Mouse (Mus musculus): ENCODE measurements around the gene Lrp1. TPM values are rescaled to one million over a fixed set of nuclear protein-coding genes. Genes with fewer than 3 reads are reported as not detected.

Gene Lrp1
- polyA plus RNA-seq, 1 experiment from 2014 or later = 54.9 TPM

DNA sequence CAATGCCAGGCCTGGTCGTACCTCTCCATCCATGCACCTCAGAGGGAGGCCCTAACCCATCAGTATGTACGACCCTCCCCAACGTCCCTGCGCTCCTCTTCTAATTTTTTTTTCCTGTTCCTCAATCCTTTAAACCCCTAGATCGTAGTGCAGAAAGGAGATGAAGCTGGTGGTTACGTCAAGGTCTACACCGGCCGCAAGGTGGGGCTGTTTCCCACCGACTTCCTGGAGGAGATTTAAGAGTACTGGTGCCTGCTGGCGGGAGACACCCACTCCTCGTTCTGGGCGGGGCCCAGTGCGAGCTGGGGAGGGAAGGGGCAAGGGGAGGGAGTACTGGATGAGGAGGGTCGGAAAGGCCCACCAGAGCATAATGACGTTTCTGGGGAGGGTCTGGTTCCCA, 112.7 kb downstream of the Lrp1 start:
- H3K36me3 ChIP-seq = no peaks in the 10 kb centered on the region
- H3K9me3 ChIP-seq (replicated peaks) = no peaks in the 10 kb centered on the region
- H3K27me3 ChIP-seq (ENCODE audit: low read depth, poor library complexity, severe bottlenecking) = peaks cover 78% of the 10 kb centered on the region
- DNase-seq (ENCODE audit: low spot score) = peak; percentile 79
- H3K27ac ChIP-seq (replicated peaks) = 0 out of 2 replicates have a peak overlapping the region, but pooled peaks have one; percentile 29
- H3K4me1 ChIP-seq = peaks cover 56% of the 10 kb centered on the region
- WGBS = 3% methylated on average over 15 of the region's 15 CpGs
- H3K4me3 ChIP-seq = peak overlapping the region; percentile 61

DNA sequence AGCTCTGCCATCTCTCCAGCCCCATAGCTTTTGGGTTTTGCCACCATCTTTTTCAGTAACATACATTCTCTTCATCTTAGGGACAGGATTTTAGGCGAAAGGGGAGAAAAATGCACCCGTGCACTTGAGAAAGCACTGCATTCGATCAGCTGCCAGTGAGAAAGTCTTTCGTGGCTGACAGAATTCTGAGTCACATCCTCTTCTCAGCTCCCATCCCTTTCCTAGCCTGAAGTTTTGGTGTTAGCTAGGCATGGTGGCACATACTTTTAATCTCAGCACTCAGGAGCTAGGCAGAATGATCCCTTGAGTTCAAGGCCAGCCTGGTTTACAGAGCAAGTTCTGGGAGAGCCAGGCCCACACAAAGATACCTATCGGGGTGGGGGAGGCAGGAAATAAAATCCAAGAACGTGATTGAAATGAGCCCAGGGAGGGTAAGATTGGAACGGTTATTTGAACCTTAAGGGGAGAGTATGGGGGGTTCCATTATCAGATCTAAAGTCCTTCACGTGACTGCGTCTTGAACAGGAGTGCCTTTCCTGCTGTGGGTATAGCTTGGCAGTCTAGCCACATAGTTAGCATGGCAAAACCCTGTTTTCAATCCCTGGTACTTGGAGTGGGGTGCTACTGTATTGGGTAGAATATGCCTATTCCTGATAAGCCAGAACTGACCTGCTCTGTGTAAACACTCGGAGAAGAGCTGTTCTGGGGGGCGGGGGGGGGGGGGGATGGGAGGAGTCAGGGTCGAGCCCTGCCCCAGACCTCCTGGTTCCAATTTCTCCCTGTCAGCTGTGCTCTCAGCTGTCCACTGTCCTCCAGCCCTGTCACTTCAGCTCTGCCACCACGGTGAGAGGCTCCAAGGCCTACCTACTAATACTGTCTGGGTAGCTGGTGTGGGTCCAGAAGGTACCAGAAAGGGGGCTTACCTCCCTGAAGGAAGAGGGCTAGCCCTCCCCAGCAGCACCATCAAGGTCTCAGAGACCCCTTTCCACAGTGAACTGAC, 119.8 kb downstream of the Lrp1 start, which contains the start of gene Stac3:
Gene Stac3, plus strand, starts transcription at position 793 of the 1,000 bp plus-strand sequence.
- Histone ChIP-seq H3K4me1 (no peaks in the 10 kb centered on the region), H3K27me3 (ENCODE audit: low read depth, poor library complexity, severe bottlenecking) (peaks cover 8% of the 10 kb centered on the region; the same call in 1 of the 2 replicates), H3K4me3 (no peak within 1 kb of the TSS), H3K27ac (replicated peaks) (no peak within 1 kb of the TSS), H3K9me3 (replicated peaks) (no peaks in the 10 kb centered on the region), H3K36me3 (peaks cover 44% of the 10 kb centered on the region)
- DNase-seq (ENCODE audit: low spot score) = no peak
- WGBS = 83% methylated on average over 13 of the region's 13 CpGs

DNA sequence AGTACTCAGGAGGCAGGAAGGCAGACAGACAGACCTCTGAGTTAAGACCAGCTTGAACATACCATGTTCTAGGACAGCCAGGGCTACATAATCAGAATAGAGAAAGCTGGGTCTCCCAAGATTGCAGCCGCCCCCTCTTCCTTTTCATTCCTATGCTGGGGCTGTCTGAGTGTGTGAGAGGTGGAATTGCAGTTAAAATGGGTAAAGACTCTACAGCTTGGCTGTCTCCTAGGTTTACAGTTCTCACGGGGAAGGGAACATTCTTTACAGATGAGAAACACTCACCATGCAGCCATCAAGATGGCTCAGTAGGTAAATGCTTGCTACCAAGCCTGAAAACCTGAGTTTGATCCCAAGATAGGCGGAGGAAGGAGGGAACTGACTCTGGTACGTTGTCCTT, 120.9 kb downstream of the Lrp1 start:
- H3K36me3 ChIP-seq = peaks cover 56% of the 10 kb centered on the region
- H3K4me1 ChIP-seq = no peaks in the 10 kb centered on the region
- no peak overlapping the region for H3K4me3 ChIP-seq
- H3K27me3 ChIP-seq (ENCODE audit: low read depth, poor library complexity, severe bottlenecking) = no peaks in the 10 kb centered on the region
- no peaks in the 10 kb centered on the region for H3K9me3 ChIP-seq (replicated peaks)
- WGBS = 91% methylated on average over 4 of the region's 4 CpGs
- no peak for DNase-seq (ENCODE audit: low spot score)
- H3K27ac ChIP-seq (replicated peaks) = no peak overlapping the region

DNA sequence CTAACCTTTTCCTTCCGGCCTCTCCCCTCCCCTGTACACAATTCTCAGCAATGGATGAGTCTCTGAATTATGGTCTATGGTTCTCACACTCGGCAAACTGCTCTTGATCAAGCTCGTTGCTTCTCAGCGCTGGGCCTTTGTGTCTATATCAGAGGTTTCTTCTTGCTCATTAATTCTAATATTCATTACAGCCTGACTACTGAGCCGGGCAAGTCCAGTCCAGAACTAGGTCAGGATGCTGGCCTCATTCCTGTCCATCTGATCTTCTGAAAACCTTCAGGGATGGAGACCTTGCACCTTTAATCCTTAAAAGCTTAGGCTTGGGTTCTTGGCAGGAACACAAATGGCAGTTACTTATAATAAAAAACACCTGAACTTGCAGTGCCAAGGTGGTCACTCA, 121.4 kb downstream of the Lrp1 start:
- DNase-seq (ENCODE audit: low spot score) = no peak
- Histone ChIP-seq H3K4me3 (no peak overlapping the region), H3K27ac (replicated peaks) (no peak overlapping the region), H3K4me1 (no peaks in the 10 kb centered on the region), H3K36me3 (peaks cover 61% of the 10 kb centered on the region), H3K9me3 (replicated peaks) (no peaks in the 10 kb centered on the region), H3K27me3 (ENCODE audit: low read depth, poor library complexity, severe bottlenecking) (no peaks in the 10 kb centered on the region)
- 88% methylated on average over 5 of the region's 5 CpGs for WGBS

DNA sequence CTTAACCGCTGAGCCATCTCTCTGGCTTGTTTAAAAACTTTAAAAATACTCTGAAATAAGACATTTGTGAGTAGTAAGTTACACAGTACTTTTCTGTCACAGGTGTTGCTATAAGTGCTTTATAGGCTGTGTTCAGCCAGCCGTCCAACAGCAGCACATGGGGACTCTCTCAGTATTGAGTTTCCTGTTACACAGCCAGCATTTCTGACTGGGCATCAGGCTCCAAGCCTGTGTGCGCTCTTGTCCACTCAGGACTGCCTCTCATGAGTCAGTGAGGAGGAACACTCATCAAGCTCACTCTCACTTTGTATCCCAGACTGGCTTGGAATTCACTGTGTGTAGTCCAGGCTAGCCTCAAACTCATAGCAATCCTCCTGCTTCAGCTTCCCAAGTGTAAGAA, 124.8 kb downstream of the Lrp1 start:
- 94% methylated on average over 3 of the region's 3 CpGs for WGBS
- Histone ChIP-seq H3K4me1 (peaks cover 3% of the 10 kb centered on the region), H3K4me3 (no peak overlapping the region), H3K36me3 (peaks cover 93% of the 10 kb centered on the region), H3K9me3 (replicated peaks) (no peaks in the 10 kb centered on the region), H3K27ac (replicated peaks) (no peak overlapping the region), H3K27me3 (ENCODE audit: low read depth, poor library complexity, severe bottlenecking) (no peaks in the 10 kb centered on the region)
- no peak for DNase-seq (ENCODE audit: low spot score)

GRCm38 (mm10) chr10:127492118-127492517, 128.8 kb downstream of the Lrp1 start:
- no peak for DNase-seq (ENCODE audit: low spot score)
- no peak overlapping the region for H3K27ac ChIP-seq (replicated peaks)
- H3K36me3 ChIP-seq = peaks cover 94% of the 10 kb centered on the region
- H3K4me1 ChIP-seq = peaks cover 8% of the 10 kb centered on the region
- WGBS = 94% methylated on average over 3 of the region's 3 CpGs
- H3K4me3 ChIP-seq = no peak overlapping the region
- no peaks in the 10 kb centered on the region for H3K27me3 ChIP-seq (ENCODE audit: low read depth, poor library complexity, severe bottlenecking)
- no peaks in the 10 kb centered on the region for H3K9me3 ChIP-seq (replicated peaks)

DNA sequence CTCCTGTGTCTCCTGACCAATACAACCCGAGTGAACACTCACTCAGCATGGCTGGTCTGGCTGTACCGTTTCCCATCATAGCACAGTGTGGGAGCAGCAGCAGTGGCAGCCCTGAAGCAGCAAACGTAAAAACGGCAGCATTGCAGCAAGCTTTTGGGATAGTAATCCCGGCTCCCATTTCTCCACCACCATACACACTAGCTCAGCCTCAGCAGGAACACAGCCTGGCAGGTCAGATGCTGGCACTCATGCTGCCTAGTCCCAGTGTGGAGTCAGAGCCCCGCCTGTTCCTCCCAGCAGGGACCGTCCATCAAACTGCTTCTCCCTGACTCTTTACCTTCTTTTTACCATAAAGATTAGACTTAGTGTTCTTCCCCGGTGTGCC, 129.8 kb downstream of the Lrp1 start:
- WGBS = 73% methylated on average over 8 of the region's 8 CpGs
- H3K27ac ChIP-seq (replicated peaks) = no peak overlapping the region; the same call in 1 of the 2 replicates

DNA sequence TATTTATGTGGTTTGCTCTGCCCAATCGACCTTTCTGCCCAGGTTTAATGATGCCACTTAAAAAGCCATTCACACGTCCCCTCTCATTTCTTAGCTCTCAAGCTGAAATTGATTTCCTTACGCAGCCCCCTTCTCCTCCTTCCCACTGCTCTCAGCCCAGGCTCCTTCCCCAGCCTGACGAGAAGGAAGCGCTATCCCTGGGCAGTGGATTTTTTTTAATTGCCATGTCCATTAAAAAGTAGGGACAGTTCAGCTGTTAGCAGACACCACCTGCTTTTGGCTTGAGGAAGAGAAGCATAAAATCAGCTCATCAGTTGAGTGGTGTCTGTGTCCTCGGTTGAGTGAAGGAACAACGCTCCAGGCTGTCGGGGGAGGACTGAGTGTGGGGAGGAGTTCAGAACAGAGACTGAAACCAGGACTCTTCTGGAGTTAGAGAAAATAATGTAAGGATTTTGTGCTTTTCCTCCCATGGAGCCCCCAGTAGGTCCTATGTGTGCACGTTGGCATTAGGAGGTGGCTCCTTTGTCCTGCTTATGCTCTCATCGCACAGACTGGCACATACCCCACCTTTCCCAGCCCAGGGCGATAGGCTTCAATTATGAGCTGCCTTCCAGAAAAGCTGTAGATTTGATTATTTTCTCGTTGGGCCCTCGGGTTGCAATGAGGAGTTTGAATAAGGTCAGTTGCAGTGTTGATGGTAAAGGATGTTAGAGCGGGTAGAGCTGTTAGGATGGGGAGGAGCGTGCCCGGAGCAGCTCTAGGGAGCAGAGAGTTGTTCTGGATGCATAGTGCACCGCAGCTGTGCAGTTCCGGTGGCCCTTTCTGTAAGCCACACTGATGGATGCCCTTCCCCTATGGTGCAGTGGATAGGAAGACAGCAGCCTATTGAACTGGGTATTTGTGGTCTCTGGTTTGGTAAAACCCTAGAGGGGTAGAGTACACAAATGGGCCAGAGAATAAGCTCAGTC, 130.5 kb downstream of the Lrp1 start:
- Histone ChIP-seq H3K36me3 (peaks cover 88% of the 10 kb centered on the region), H3K4me1 (peaks cover 8% of the 10 kb centered on the region), H3K4me3 (no peak overlapping the region), H3K27me3 (ENCODE audit: low read depth, poor library complexity, severe bottlenecking) (no peaks in the 10 kb centered on the region), H3K9me3 (replicated peaks) (no peaks in the 10 kb centered on the region), H3K27ac (replicated peaks) (no peak overlapping the region)
- 87% methylated on average over 18 of the region's 18 CpGs for WGBS
- DNase-seq (ENCODE audit: low spot score) = no peak

More for the DNA sequence above, 129.8 kb downstream of the Lrp1 start:
- no peak for DNase-seq (ENCODE audit: low spot score)
- Histone ChIP-seq H3K4me1 (peaks cover 8% of the 10 kb centered on the region), H3K36me3 (peaks cover 90% of the 10 kb centered on the region), H3K27me3 (ENCODE audit: low read depth, poor library complexity, severe bottlenecking) (no peaks in the 10 kb centered on the region), H3K4me3 (no peak overlapping the region), H3K9me3 (replicated peaks) (no peaks in the 10 kb centered on the region)

GRCm38 (mm10) chr10:127488856-127489255, 132.1 kb downstream of the Lrp1 start:
- DNase-seq (ENCODE audit: low spot score) = no peak
- Histone ChIP-seq H3K9me3 (replicated peaks) (no peaks in the 10 kb centered on the region), H3K27me3 (ENCODE audit: low read depth, poor library complexity, severe bottlenecking) (no peaks in the 10 kb centered on the region), H3K27ac (replicated peaks) (no peak overlapping the region), H3K4me1 (peaks cover 8% of the 10 kb centered on the region), H3K36me3 (peaks cover 88% of the 10 kb centered on the region), H3K4me3 (no peak overlapping the region)
- WGBS = 90% methylated on average over 7 of the region's 7 CpGs

Other genes starting within 250 kb of the Lrp1 start
- 29.6 and 34.5 TPM in 2 replicates for gene R3hdm2, start 240.8 kb downstream of the Lrp1 start, polyA plus RNA-seq (2016; fragmentation: Nextera tagmentation; extraction: Ambion mirVana)
- 0.52 and 0.62 TPM in 2 replicates for gene Stac3, start 119.5 kb downstream of the Lrp1 start, polyA plus RNA-seq (2016; fragmentation: Nextera tagmentation; extraction: Ambion mirVana)
- 5.2 and 5.8 TPM in 2 replicates for gene Ndufa4l2, start 106.2 kb downstream of the Lrp1 start, polyA plus RNA-seq (2016; fragmentation: Nextera tagmentation; extraction: Ambion mirVana)
- 107 and 121 TPM in 2 replicates for gene Shmt2, start 98.7 kb downstream of the Lrp1 start, polyA plus RNA-seq (2016; fragmentation: Nextera tagmentation; extraction: Ambion mirVana)
- 19.4 and 27.2 TPM in 2 replicates for gene Nxph4, start 86.6 kb downstream of the Lrp1 start, polyA plus RNA-seq (2016; fragmentation: Nextera tagmentation; extraction: Ambion mirVana)
- gene Stat6, start 21.8 kb upstream of the Lrp1 start, polyA plus RNA-seq (2016; fragmentation: Nextera tagmentation; extraction: Ambion mirVana) = 8.2 and 8.9 TPM in 2 replicates
- 9.0 TPM in 2 replicates for gene Nemp1, start 45.8 kb upstream of the Lrp1 start, polyA plus RNA-seq (2016; fragmentation: Nextera tagmentation; extraction: Ambion mirVana)
- 3.9 and 4.4 TPM in 2 replicates for gene Nab2, start 47.4 kb upstream of the Lrp1 start, polyA plus RNA-seq (2016; fragmentation: Nextera tagmentation; extraction: Ambion mirVana)
- 0.41 and 0.69 TPM in 2 replicates for gene Myo1a, start 84.0 kb upstream of the Lrp1 start, polyA plus RNA-seq (2016; fragmentation: Nextera tagmentation; extraction: Ambion mirVana)
- gene Tac2, start 103.3 kb upstream of the Lrp1 start, polyA plus RNA-seq (2016; fragmentation: Nextera tagmentation; extraction: Ambion mirVana) = not detected in 2 replicates
- 4.3 and 4.7 TPM in 2 replicates for gene Zbtb39, start 118.4 kb upstream of the Lrp1 start, polyA plus RNA-seq (2016; fragmentation: Nextera tagmentation; extraction: Ambion mirVana)
- gene Gpr182, start 130.6 kb upstream of the Lrp1 start, polyA plus RNA-seq (2016; fragmentation: Nextera tagmentation; extraction: Ambion mirVana) = 0.32 and 0.40 TPM in 2 replicates
- 0.02 and 0.04 TPM in 2 replicates for gene Rdh1, start 138.6 kb upstream of the Lrp1 start, polyA plus RNA-seq (2016; fragmentation: Nextera tagmentation; extraction: Ambion mirVana)
- not detected in 2 replicates for gene Rdh16f1, start 138.6 kb upstream of the Lrp1 start, polyA plus RNA-seq (2016; fragmentation: Nextera tagmentation; extraction: Ambion mirVana)
- gene Rdh9, start 155.2 kb upstream of the Lrp1 start, polyA plus RNA-seq (2016; fragmentation: Nextera tagmentation; extraction: Ambion mirVana) = 0.11 and 0.12 TPM in 2 replicates
- gene Rdh16, start 180.0 kb upstream of the Lrp1 start, polyA plus RNA-seq (2016; fragmentation: Nextera tagmentation; extraction: Ambion mirVana) = not detected in 2 replicates
- not detected in 2 replicates for gene Rdh19, start 228.8 kb upstream of the Lrp1 start, polyA plus RNA-seq (2016; fragmentation: Nextera tagmentation; extraction: Ambion mirVana)
- gene Rdh16f2, start 245.3 kb upstream of the Lrp1 start, polyA plus RNA-seq (2016; fragmentation: Nextera tagmentation; extraction: Ambion mirVana) = not detected in 2 replicates